Mouse (Mus musculus) cerebellum, adult 2 months (tissue): ENCODE measurements around the gene Nrp1. TPM values are rescaled to one million over a fixed set of nuclear protein-coding genes. Genes with fewer than 3 reads are reported as not detected.

Source experiments
- DNase-seq, 2 experiments: peaks; one replicate each; pipeline ENCODE4 v3.0.0; 2021
- H3K27ac ChIP-seq: fragments of 200-500 bp; 2 replicates; pipeline ENCODE4 v1.5.1; 2012; ENCODE audit warnings: low read length, control low read depth, inconsistent platforms; ENCODE audit not compliant: insufficient read depth
- H3K27me3 ChIP-seq: fragments of 200-500 bp; 2 replicates; pipeline ENCODE4 v1.6.1; 2012; ENCODE audit warnings: inconsistent platforms, mild to moderate bottlenecking, low read length, moderate library complexity; ENCODE audit not compliant: control insufficient read depth, insufficient read depth
- H3K4me1 ChIP-seq: fragments of 200-500 bp; 2 replicates; pipeline ENCODE4 v1.6.1; 2011; ENCODE audit warnings: low read length; ENCODE audit not compliant: control insufficient read depth, insufficient read depth
- H3K4me3 ChIP-seq: fragments of 200-500 bp; replicated peaks from 2 replicates; pipeline ENCODE3; 2011; ENCODE audit warnings: mild to moderate bottlenecking, low read depth, low read length, control low read depth; ENCODE audit not compliant: insufficient read depth
- CTCF ChIP-seq: fragments of 200-500 bp; IDR thresholded peaks from 2 replicates; pipeline ENCODE4 v1.5.1; 2011; ENCODE audit warnings: low read depth, mild to moderate bottlenecking, control low read depth, low read length, moderate library complexity, borderline replicate concordance; ENCODE audit not compliant: insufficient read depth
- POLR2A ChIP-seq: fragments of 200-500 bp; IDR thresholded peaks from 2 replicates; pipeline ENCODE4 v1.6.1; 2011; ENCODE audit warnings: low read length, control low read depth, borderline replicate concordance; ENCODE audit not compliant: insufficient read depth
- WGBS: fragments of 180-500 bp; shearing (Covaris S2); methylation state at CpG from one replicate; pipeline ENCODE4 v1.1.7; 2018; 5-methylcytosine and 5-hydroxymethylcytosine counted together
- polyA plus RNA-seq: library from polyadenylated mRNA; depleted of rRNA; stranded (reverse); fragments of >200 nt; gene quantifications from 2 replicates; pipeline ENCODE4 v1.2.3, GENCODE M21; 2012

Gene Nrp1
- polyA plus RNA-seq, 1 experiment: 7.8 TPM

GRCm38 (mm10) chr8:128358756-128359520 lies 534 bp downstream of the Nrp1 start:
- H3K4me1 ChIP-seq: peaks cover 3% of the 10 kb centered on the region; the same call in 1 of the 2 replicates
- peak; percentile 23 to 35 for DNase-seq
- no peaks in the 10 kb centered on the region for H3K27me3 ChIP-seq
- H3K4me3 ChIP-seq: peak overlapping the region; percentile 44
- 1% methylated on average over 40 of the region's 41 CpGs for WGBS
- TF ChIP-seq POLR2A (no peak), CTCF (no peak)
- no peak overlapping the region for H3K27ac ChIP-seq

DNA sequence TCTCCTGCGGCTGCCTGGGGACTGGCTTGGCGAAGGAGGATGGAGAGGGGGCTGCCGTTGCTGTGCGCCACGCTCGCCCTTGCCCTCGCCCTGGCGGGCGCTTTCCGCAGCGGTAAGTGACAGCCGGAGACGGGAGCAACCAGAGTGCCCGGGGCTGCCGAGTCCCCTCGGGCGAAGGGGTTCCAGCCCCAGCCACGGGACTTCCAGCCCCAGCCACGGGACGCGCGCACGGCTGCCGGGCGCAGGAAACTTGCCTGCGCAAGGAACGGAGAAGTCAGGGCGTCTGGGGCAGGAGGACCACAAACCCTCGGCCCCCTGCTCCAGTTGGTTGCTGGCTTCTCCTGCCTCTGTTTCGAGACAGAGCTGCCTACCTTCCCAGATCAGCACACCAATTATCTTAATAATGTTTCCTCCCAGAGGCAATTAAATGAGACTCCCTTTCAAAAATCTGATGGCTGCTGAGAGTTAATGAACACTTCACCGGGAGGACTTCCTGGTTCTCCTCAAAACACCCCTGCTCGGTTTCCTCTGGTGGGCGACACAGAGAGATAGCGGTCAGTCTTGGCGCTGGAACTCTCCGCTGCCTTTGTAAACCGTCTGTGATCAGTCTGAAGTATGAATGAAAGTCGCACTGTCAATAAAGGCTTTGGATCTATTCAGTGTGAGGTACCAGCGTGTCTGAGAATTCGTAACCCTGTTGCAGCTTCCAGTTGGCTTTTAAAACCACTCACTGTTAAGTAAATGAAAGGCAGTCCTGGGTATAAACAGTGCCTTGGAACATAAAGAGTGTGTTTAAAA lies 1.3 kb downstream of the Nrp1 start:
- Histone ChIP-seq H3K27ac (no peak overlapping the region), H3K4me3 (peak overlapping the region; percentile 44), H3K4me1 (peaks cover 3% of the 10 kb centered on the region; the same call in 1 of the 2 replicates), H3K27me3 (no peaks in the 10 kb centered on the region)
- DNase-seq: peak; percentile 15 to 34
- TF ChIP-seq CTCF (no peak), POLR2A (no peak)
- WGBS: 2% methylated on average over 40 of the region's 40 CpGs

GRCm38 (mm10) chr8:128361343-128361870 lies 3.0 kb downstream of the Nrp1 start:
- 78% methylated on average over 5 of the region's 5 CpGs for WGBS
- no peaks in the 10 kb centered on the region for H3K27me3 ChIP-seq
- DNase-seq: no peak
- no peak overlapping the region for H3K27ac ChIP-seq
- no peak overlapping the region for H3K4me3 ChIP-seq
- TF ChIP-seq CTCF (no peak), POLR2A (no peak)
- peaks cover 3% of the 10 kb centered on the region; the same call in 1 of the 2 replicates for H3K4me1 ChIP-seq

DNA sequence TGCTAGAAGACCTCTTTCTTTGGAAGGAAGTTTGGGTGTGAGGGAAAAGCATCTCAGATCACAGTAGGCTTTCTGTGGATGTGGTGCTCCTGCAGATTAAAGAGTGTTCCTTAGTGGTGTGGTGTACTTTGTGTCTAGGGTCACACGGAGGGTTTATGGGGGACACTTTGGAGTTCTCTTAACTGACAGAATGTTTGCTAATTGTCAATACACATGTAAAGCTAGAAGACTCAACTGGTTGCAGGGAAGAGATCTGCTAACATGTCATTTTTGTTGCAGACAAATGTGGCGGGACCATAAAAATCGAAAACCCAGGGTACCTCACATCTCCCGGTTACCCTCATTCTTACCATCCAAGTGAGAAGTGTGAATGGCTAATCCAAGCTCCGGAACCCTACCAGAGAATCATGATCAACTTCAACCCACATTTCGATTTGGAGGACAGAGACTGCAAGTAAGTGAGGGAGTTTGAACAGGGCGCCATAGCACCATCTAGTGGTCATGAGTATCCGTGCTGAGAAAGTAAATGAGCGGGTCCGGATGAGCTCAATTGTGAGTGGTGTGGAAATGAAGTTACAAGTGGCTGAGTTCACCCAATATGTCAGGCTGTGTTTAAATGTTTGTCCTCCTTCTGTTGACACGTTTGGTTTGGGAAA lies 4.7 kb downstream of the Nrp1 start:
- Histone ChIP-seq H3K4me1 (no peaks in the 10 kb centered on the region), H3K27me3 (no peaks in the 10 kb centered on the region), H3K27ac (no peak overlapping the region), H3K4me3 (no peak overlapping the region)
- TF ChIP-seq CTCF: peak; percentile 81
- TF ChIP-seq POLR2A: no peak
- WGBS: 11% methylated on average over 11 of the region's 11 CpGs
- peak; percentile 62 to 69 for DNase-seq

- WGBS: 78% methylated on average over 4 of the region's 4 CpGs
- no peak overlapping the region for H3K27ac ChIP-seq
- no peak for DNase-seq
- no peaks in the 10 kb centered on the region for H3K4me1 ChIP-seq
- no peak overlapping the region for H3K4me3 ChIP-seq
- H3K27me3 ChIP-seq: no peaks in the 10 kb centered on the region
- TF ChIP-seq POLR2A (no peak), CTCF (no peak)
These were observed 12.1 kb downstream of the Nrp1 start for GRCm38 (mm10) chr8:128370496-128370895.

DNA sequence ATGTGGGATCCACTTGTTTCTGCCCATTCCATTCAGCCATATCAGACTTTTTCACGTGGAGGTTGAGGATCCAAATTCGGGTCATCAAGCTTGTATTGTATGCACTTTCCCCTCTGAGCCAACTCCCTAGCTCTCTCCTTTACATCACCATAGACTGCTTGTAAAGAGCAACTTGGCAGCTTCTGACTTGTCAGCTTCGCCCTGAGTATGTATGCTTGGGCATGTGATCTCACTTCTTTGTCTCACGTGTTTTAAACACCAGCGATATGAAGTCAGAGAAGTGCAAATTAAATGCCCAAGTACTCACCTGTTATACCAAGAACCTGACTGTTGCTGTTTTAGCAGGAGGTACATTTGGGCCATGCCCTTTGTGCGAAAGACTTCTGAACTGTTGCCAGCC lies 12.6 kb downstream of the Nrp1 start:
- WGBS: 72% methylated on average over 6 of the region's 6 CpGs
- Histone ChIP-seq H3K27ac (no peak overlapping the region), H3K27me3 (no peaks in the 10 kb centered on the region), H3K4me3 (no peak overlapping the region), H3K4me1 (no peaks in the 10 kb centered on the region)
- no peak for DNase-seq
- TF ChIP-seq CTCF: no peak
- no peak for TF ChIP-seq POLR2A

DNA sequence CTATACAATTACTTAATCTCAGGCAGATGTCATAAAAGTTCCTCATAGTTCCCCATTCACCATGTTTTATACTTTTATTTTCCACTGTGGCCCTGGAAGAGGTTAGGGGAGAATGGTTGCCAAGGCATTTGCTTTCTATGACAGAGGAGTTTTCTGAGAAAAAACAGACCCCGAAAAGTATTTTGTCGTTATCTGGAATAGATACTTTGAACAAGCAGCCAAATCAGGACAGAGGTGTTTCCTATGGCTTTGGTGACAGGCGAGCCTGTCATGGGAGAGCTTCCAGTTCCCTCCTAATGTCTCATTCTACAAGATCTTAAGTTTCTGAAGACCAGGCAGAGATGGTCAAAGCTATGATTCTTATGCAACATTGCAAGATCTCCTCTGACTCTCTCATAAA lies 13.4 kb downstream of the Nrp1 start:
- H3K4me3 ChIP-seq: no peak overlapping the region
- 83% methylated on average over 3 of the region's 3 CpGs for WGBS
- no peak for DNase-seq
- no peaks in the 10 kb centered on the region for H3K4me1 ChIP-seq
- H3K27ac ChIP-seq: no peak overlapping the region
- no peaks in the 10 kb centered on the region for H3K27me3 ChIP-seq
- no peak for TF ChIP-seq CTCF
- no peak for TF ChIP-seq POLR2A
